Mouse (Mus musculus): ENCODE measurements around the gene Hps4. TPM values are rescaled to one million over a fixed set of nuclear protein-coding genes. Genes with fewer than 3 reads are reported as not detected.
A peak's percentile ranks its signal among the peaks of the same experiment; 100 is the strongest.

Gene Hps4
- polyA plus RNA-seq, 1 experiment from 2014 or later = 18.7 TPM

- Histone ChIP-seq H3K27me3 (replicated peaks) (no peaks in the 10 kb centered on the region), H3K36me3 (peaks cover 33% of the 10 kb centered on the region), H3K4me1 (peaks cover 42% of the 10 kb centered on the region), H3K27ac (peak within 1 kb of the TSS; percentile 78), H3K9me3 (replicated peaks) (no peaks in the 10 kb centered on the region), H3K4me3 (peak within 1 kb of the TSS; percentile 99), H3K9ac (peak within 1 kb of the TSS; percentile 81), H3K4me2 (peak within 1 kb of the TSS; percentile 79)
- peak; percentile 58 for ATAC-seq
- WGBS (ENCODE audit: insufficient replicate concordance) = 5% methylated on average over 48 of the region's 48 CpGs
Observed at GRCm38 (mm10) chr5:112325546-112326445, 17.1 kb upstream of the Hps4 start, which contains the start of gene Tfip11. Gene Tfip11 (plus strand): TSS chr5:112326358.

GRCm38 (mm10) chr5:112326446-112327009 is 16.4 kb upstream of the Hps4 start:
- peak overlapping the region; percentile 79 for H3K4me2 ChIP-seq
- WGBS (ENCODE audit: insufficient replicate concordance) = 3% methylated on average over 32 of the region's 33 CpGs
- H3K4me3 ChIP-seq = peak overlapping the region; percentile 99
- peaks cover 40% of the 10 kb centered on the region for H3K36me3 ChIP-seq
- H3K4me1 ChIP-seq = peaks cover 41% of the 10 kb centered on the region
- peak; percentile 17 for ATAC-seq
- no peaks in the 10 kb centered on the region for H3K27me3 ChIP-seq (replicated peaks)
- H3K9me3 ChIP-seq (replicated peaks) = no peaks in the 10 kb centered on the region
- H3K27ac ChIP-seq = peak overlapping the region; percentile 78
- H3K9ac ChIP-seq = peak overlapping the region; percentile 81

- no peak overlapping the region; the same call in 1 of the 2 replicates for H3K9ac ChIP-seq
- H3K9me3 ChIP-seq (replicated peaks) = no peaks in the 10 kb centered on the region
- H3K4me2 ChIP-seq = no peak overlapping the region
- H3K36me3 ChIP-seq = peaks cover 54% of the 10 kb centered on the region
- peaks cover 41% of the 10 kb centered on the region for H3K4me1 ChIP-seq
- ATAC-seq = no peak
- no peak overlapping the region for H3K4me3 ChIP-seq
- 88% methylated on average over 15 of the region's 15 CpGs for WGBS (ENCODE audit: insufficient replicate concordance)
- no peak overlapping the region for H3K27ac ChIP-seq
- H3K27me3 ChIP-seq (replicated peaks) = no peaks in the 10 kb centered on the region
Observed at GRCm38 (mm10) chr5:112327854-112328253, 15.0 kb upstream of the Hps4 start.

- Histone ChIP-seq H3K36me3 (peaks cover 75% of the 10 kb centered on the region), H3K9me3 (replicated peaks) (no peaks in the 10 kb centered on the region), H3K27ac (no peak overlapping the region), H3K27me3 (replicated peaks) (no peaks in the 10 kb centered on the region), H3K9ac (no peak overlapping the region), H3K4me3 (no peak overlapping the region), H3K4me2 (no peak overlapping the region), H3K4me1 (peaks cover 28% of the 10 kb centered on the region)
- WGBS (ENCODE audit: insufficient replicate concordance) = 84% methylated on average over 14 of the region's 14 CpGs
- ATAC-seq = no peak
Observed at GRCm38 (mm10) chr5:112329805-112330564, 12.9 kb upstream of the Hps4 start.

- no peak overlapping the region for H3K4me2 ChIP-seq
- no peaks in the 10 kb centered on the region for H3K9me3 ChIP-seq (replicated peaks)
- H3K27me3 ChIP-seq (replicated peaks) = no peaks in the 10 kb centered on the region
- H3K9ac ChIP-seq = no peak overlapping the region
- H3K4me1 ChIP-seq = no peaks in the 10 kb centered on the region
- H3K27ac ChIP-seq = no peak overlapping the region
- WGBS (ENCODE audit: insufficient replicate concordance) = 52% methylated on average over 2 of the region's 2 CpGs
- ATAC-seq = peak; percentile 29; the same call in 1 of the 2 replicates
- H3K36me3 ChIP-seq = peaks cover 99% of the 10 kb centered on the region
- no peak overlapping the region for H3K4me3 ChIP-seq
Observed at GRCm38 (mm10) chr5:112335473-112335872, 7.4 kb upstream of the Hps4 start.

GRCm38 (mm10) chr5:112337004-112337403 is 5.9 kb upstream of the Hps4 start:
- H3K9me3 ChIP-seq (replicated peaks) = no peaks in the 10 kb centered on the region
- no peak overlapping the region for H3K9ac ChIP-seq
- H3K36me3 ChIP-seq = peaks cover 89% of the 10 kb centered on the region
- WGBS (ENCODE audit: insufficient replicate concordance) = 93% methylated on average over 22 of the region's 22 CpGs
- no peak overlapping the region for H3K4me2 ChIP-seq
- ATAC-seq = no peak
- no peak overlapping the region for H3K4me3 ChIP-seq
- peaks cover 13% of the 10 kb centered on the region for H3K4me1 ChIP-seq
- no peaks in the 10 kb centered on the region for H3K27me3 ChIP-seq (replicated peaks)
- H3K27ac ChIP-seq = no peak overlapping the region

- no peaks in the 10 kb centered on the region for H3K27me3 ChIP-seq (replicated peaks)
- H3K9ac ChIP-seq = no peak overlapping the region
- no peaks in the 10 kb centered on the region for H3K9me3 ChIP-seq (replicated peaks)
- no peak for ATAC-seq
- H3K4me1 ChIP-seq = peaks cover 29% of the 10 kb centered on the region
- no peak overlapping the region for H3K4me2 ChIP-seq
- H3K27ac ChIP-seq = no peak overlapping the region; the same call in 1 of the 2 replicates
- peaks cover 66% of the 10 kb centered on the region for H3K36me3 ChIP-seq
- 62% methylated on average over 7 of the region's 7 CpGs for WGBS (ENCODE audit: insufficient replicate concordance)
- H3K4me3 ChIP-seq = no peak overlapping the region
Observed at GRCm38 (mm10) chr5:112339215-112339614, 3.7 kb upstream of the Hps4 start.

GRCm38 (mm10) chr5:112343205-112343595 is 317 bp downstream of the Hps4 start:
- Histone ChIP-seq H3K4me2 (peak overlapping the region; percentile 80), H3K36me3 (peaks cover 51% of the 10 kb centered on the region), H3K4me3 (peak overlapping the region; percentile 88), H3K27me3 (replicated peaks) (no peaks in the 10 kb centered on the region), H3K4me1 (peaks cover 56% of the 10 kb centered on the region), H3K27ac (peak overlapping the region; percentile 75), H3K9ac (peak overlapping the region; percentile 83), H3K9me3 (replicated peaks) (no peaks in the 10 kb centered on the region)
- peak; percentile 75 for ATAC-seq
- under 1% methylated on average over 19 of the region's 24 CpGs for WGBS (ENCODE audit: insufficient replicate concordance)

GRCm38 (mm10) chr5:112344092-112344960 is 1.4 kb downstream of the Hps4 start:
- peak overlapping the region; percentile 80 for H3K4me2 ChIP-seq
- WGBS (ENCODE audit: insufficient replicate concordance) = 75% methylated on average over 6 of the region's 6 CpGs
- no peaks in the 10 kb centered on the region for H3K9me3 ChIP-seq (replicated peaks)
- H3K36me3 ChIP-seq = peaks cover 48% of the 10 kb centered on the region
- 0 out of 2 replicates have a peak overlapping the region, but pooled peaks have one; percentile 88 for H3K4me3 ChIP-seq
- no peaks in the 10 kb centered on the region for H3K27me3 ChIP-seq (replicated peaks)
- peak overlapping the region; percentile 75; the same call in 1 of the 2 replicates for H3K27ac ChIP-seq
- no peak for ATAC-seq
- H3K9ac ChIP-seq = 0 out of 2 replicates have a peak overlapping the region, but pooled peaks have one; percentile 6
- H3K4me1 ChIP-seq = peaks cover 56% of the 10 kb centered on the region

- H3K4me1 ChIP-seq = peaks cover 50% of the 10 kb centered on the region
- 52% methylated on average over 16 of the region's 16 CpGs for WGBS (ENCODE audit: insufficient replicate concordance)
- peak overlapping the region; percentile 12; the same call in 1 of the 2 replicates for H3K27ac ChIP-seq
- no peaks in the 10 kb centered on the region for H3K9me3 ChIP-seq (replicated peaks)
- ATAC-seq = peak; percentile 21; the same call in 1 of the 2 replicates
- peaks cover 51% of the 10 kb centered on the region for H3K36me3 ChIP-seq
- H3K4me3 ChIP-seq = no peak overlapping the region
- H3K4me2 ChIP-seq = peak overlapping the region; percentile 80
- no peaks in the 10 kb centered on the region for H3K27me3 ChIP-seq (replicated peaks)
- H3K9ac ChIP-seq = 0 out of 2 replicates have a peak overlapping the region, but pooled peaks have one; percentile 24
Observed at GRCm38 (mm10) chr5:112346211-112346965, 3.5 kb downstream of the Hps4 start.
